Mouse (Mus musculus): ENCODE measurements at regions not wholly inside any gene's neighbourhood (a gene's known extent, or its start where the extent isn't known, plus 50 kb on each side); places are given as distances from the start of the nearest gene placed in this dataset.

DNA sequence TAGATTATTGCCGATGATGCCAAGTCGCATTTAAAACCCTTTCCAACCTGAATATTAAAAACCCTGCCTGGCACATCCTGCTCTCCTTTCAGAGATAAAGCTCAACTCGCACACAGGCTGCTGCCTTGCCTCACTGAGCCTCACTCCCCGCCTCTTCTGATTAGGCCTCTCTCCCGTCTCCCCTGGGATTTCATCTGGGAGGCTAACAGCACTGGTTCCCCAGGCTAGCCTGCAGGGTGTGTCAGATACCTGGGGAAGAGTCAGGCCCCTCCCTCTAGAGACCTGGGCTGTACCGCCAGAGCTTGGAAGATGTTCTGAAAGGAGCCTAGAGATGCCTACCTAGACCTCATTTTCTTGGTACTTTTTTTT is 462.7 kb upstream of the Kif2a start:
- Histone ChIP-seq H3K27me3 (ENCODE audit: control insufficient read depth) (no peaks in the 10 kb centered on the region), H3K36me3 (ENCODE audit: control insufficient read depth) (no peaks in the 10 kb centered on the region), H3K4me1 (ENCODE audit: control insufficient read depth) (no peaks in the 10 kb centered on the region), H3K9me3 (ENCODE audit: control insufficient read depth, low read length) (no peaks in the 10 kb centered on the region), H3K4me3 (replicated peaks) (no peak overlapping the region)
- TF ChIP-seq TAL1 (IDR thresholded peaks at IDR 0.05; ENCODE audit: low read length) (no peak), GATA1 (IDR thresholded peaks at IDR 0.05; ENCODE audit: low read length) (no peak)

- Histone ChIP-seq H3K27me3 (ENCODE audit: control insufficient read depth) (no peaks in the 10 kb centered on the region), H3K36me3 (ENCODE audit: control insufficient read depth) (no peaks in the 10 kb centered on the region), H3K4me1 (ENCODE audit: control insufficient read depth) (no peaks in the 10 kb centered on the region), H3K9me3 (ENCODE audit: control insufficient read depth, low read length) (no peaks in the 10 kb centered on the region), H3K4me3 (replicated peaks) (no peak overlapping the region)
- no peak for TF ChIP-seq GATA1 (IDR thresholded peaks at IDR 0.05; ENCODE audit: low read length)
- TF ChIP-seq TAL1 (IDR thresholded peaks at IDR 0.05; ENCODE audit: low read length): no peak
Measured at GRCm38 (mm10) chr13:107483967-107484629, 462.2 kb upstream of the Kif2a start.

DNA sequence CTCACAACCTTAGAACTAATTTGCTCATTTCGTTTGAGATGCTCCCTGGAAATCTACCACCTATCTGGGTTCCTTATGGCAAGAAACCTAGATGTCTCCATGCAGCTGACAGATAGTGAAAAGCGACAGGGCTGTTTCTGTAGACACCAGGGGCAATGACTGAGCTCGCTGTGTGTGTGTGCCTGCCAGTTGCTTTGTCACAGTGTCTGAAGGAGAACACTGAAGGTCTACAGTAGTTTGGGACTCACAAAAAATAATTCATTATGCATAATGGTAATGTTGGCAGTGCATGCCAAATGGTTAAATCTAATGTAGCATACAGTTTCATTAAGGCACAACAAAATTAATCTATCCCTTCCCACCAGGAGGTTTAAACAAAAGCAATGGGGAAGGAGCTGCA is 453.2 kb upstream of the Kif2a start:
- H3K4me1 ChIP-seq (ENCODE audit: control insufficient read depth): no peaks in the 10 kb centered on the region
- no peak overlapping the region for H3K4me3 ChIP-seq (replicated peaks)
- H3K36me3 ChIP-seq (ENCODE audit: control insufficient read depth): no peaks in the 10 kb centered on the region
- H3K27me3 ChIP-seq (ENCODE audit: control insufficient read depth): no peaks in the 10 kb centered on the region
- no peaks in the 10 kb centered on the region for H3K9me3 ChIP-seq (ENCODE audit: control insufficient read depth, low read length)
- TF ChIP-seq TAL1 (IDR thresholded peaks at IDR 0.05; ENCODE audit: low read length) (no peak), GATA1 (IDR thresholded peaks at IDR 0.05; ENCODE audit: low read length) (no peak)

DNA sequence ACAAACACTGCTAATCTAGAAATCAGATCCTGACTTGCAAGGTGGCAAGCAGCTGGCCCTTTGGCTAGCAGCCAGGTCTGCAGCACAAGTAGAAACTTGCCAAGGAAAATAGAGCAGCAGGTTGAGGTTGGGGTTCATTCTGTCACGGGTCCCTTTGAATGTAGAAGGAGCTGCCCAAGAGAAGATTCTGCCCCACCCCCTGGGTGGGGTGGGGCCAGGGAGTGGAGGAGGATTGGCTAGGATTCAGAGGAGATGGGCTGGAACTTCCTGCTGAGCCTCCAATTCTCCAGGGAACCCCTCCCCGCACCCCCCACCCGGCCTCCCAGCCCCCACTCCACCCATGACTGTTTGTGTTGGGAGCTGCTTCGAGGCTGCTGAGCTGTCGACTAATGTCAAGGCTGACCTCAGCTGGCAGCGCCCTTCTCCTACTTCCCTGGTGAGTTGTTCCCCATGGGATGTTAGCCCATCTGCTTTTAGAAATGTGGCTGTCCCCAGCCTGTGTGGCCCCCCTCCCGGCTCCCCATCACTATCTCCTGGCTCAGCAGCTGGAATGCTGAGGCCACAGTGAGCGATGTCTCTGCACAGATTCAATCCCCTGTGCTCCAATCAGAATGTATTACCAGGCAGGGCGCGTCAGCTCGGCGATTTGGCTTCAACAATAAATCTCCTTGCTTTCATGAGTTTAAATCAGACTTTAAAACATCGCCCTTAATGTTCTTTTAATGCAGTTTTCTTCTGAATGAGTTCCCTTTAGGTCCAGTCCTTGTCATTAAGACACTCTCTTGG is 447.8 kb upstream of the Kif2a start:
- Histone ChIP-seq H3K4me3 (replicated peaks) (no peak overlapping the region), H3K4me1 (ENCODE audit: control insufficient read depth) (no peaks in the 10 kb centered on the region), H3K9me3 (ENCODE audit: control insufficient read depth, low read length) (no peaks in the 10 kb centered on the region), H3K36me3 (ENCODE audit: control insufficient read depth) (no peaks in the 10 kb centered on the region), H3K27me3 (ENCODE audit: control insufficient read depth) (no peaks in the 10 kb centered on the region)
- TF ChIP-seq TAL1 (IDR thresholded peaks at IDR 0.05; ENCODE audit: low read length): no peak
- no peak for TF ChIP-seq GATA1 (IDR thresholded peaks at IDR 0.05; ENCODE audit: low read length)

DNA sequence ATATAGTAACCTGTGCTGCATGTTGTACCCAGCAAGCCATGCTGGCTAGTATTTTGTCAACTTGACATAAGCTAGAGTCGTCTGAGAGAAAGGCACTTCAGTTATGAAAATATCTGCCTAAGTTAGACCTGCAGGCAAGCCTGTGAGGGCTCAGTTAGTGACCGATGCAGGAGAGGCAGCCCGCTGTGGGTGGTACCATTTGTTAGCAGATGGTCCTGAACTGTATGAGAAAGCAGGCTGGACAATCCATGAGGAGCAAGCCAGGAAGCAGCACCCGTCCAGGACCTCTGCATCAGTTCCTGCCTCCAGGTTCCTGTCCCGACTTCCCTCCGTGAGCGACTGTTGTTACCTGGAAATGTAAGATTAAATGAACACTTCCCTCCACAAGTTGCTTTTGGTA is 440.9 kb upstream of the Kif2a start:
- Histone ChIP-seq H3K9me3 (ENCODE audit: control insufficient read depth, low read length) (no peaks in the 10 kb centered on the region), H3K4me1 (ENCODE audit: control insufficient read depth) (no peaks in the 10 kb centered on the region), H3K27me3 (ENCODE audit: control insufficient read depth) (no peaks in the 10 kb centered on the region), H3K36me3 (ENCODE audit: control insufficient read depth) (no peaks in the 10 kb centered on the region), H3K4me3 (replicated peaks) (no peak overlapping the region)
- TF ChIP-seq GATA1 (IDR thresholded peaks at IDR 0.05; ENCODE audit: low read length) (no peak), TAL1 (IDR thresholded peaks at IDR 0.05; ENCODE audit: low read length) (no peak)

DNA sequence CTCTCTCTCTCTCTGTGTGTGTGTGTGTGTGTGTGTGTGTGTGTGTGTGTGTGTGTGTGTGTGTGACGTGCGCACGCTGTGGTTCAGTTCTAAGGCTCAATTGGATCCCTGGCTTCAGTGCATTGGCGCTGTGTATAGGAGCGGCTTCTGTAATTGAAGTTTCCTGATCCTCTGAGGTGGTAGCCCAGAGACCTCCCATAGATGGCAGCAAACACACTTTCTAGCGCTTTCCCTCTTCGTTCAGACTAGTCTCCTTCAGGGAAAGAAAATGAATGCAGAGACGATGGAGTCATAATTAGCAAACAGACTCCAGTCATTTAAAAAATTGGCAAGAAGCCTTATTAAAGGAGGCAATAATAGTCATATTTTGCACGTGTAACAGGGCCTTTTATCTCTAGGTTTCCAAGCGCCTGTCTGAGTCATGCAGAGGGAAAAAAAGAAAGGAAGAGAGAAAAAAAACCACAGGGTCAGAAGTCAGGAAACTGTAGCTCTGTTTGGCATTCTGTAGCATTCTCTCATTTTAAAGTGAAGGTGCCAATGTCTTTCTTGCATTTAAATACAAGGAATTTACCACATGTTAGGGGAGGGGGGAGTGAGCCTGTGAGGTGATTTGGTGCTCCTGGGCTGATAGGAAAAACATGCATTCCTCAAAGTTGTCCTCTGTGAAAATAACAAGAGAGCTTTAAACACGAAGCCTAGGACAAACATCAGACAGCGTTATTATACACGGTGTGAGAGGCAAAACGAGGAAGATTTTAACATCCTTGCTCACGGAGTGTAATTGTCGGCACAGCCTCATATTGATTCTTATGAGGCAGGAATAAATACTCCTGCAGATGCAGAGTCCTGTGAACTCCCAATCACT is 439.4 kb upstream of the Kif2a start:
- Histone ChIP-seq H3K4me3 (replicated peaks) (no peak overlapping the region), H3K4me1 (ENCODE audit: control insufficient read depth) (no peaks in the 10 kb centered on the region), H3K27me3 (ENCODE audit: control insufficient read depth) (no peaks in the 10 kb centered on the region), H3K36me3 (ENCODE audit: control insufficient read depth) (no peaks in the 10 kb centered on the region), H3K9me3 (ENCODE audit: control insufficient read depth, low read length) (no peaks in the 10 kb centered on the region)
- TF ChIP-seq GATA1 (IDR thresholded peaks at IDR 0.05; ENCODE audit: low read length): no peak
- TF ChIP-seq TAL1 (IDR thresholded peaks at IDR 0.05; ENCODE audit: low read length): no peak

DNA sequence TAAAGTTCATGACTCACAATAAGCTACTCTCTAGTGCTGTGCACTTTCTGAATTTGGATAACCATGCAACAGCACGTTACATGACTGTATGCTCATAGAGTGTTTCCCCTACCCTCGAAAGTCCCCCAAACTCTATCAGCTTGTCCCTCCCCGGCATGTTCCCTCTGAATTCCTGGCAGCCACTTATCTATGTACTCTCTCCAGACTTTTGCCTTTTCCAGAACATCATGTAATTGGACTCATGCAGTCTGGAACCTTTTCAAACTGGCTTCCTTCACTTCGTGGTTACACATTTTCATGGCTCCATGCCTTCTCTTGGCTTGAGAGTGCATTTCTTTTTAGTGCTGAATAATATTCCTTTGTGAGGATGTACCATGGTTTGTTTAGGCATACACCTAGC is 436.8 kb upstream of the Kif2a start:
- Histone ChIP-seq H3K36me3 (ENCODE audit: control insufficient read depth) (no peaks in the 10 kb centered on the region), H3K9me3 (ENCODE audit: control insufficient read depth, low read length) (no peaks in the 10 kb centered on the region), H3K27me3 (ENCODE audit: control insufficient read depth) (no peaks in the 10 kb centered on the region), H3K4me1 (ENCODE audit: control insufficient read depth) (no peaks in the 10 kb centered on the region), H3K4me3 (replicated peaks) (no peak overlapping the region)
- no peak for TF ChIP-seq TAL1 (IDR thresholded peaks at IDR 0.05; ENCODE audit: low read length)
- no peak for TF ChIP-seq GATA1 (IDR thresholded peaks at IDR 0.05; ENCODE audit: low read length)

DNA sequence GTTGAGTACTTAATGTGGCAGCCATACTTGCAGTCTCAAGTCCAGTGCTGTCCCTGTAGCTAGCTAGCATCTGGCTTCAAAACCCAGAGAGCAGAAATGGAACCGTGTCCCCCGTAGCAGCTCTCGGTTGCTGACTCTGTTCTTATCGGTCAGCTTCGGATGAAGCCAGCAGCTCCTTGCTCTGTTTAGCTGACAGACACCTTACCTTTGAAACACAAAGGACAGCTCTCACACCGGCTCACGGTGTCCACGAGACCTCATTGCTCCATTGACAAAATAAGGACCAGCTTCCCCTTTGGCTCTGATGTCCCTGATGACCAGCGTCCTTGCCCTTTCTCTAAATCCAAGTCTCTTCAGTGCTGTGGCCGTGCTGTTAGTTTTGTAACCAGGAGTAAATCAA is 435.3 kb upstream of the Kif2a start:
- Histone ChIP-seq H3K4me3 (replicated peaks) (no peak overlapping the region), H3K36me3 (ENCODE audit: control insufficient read depth) (no peaks in the 10 kb centered on the region), H3K27me3 (ENCODE audit: control insufficient read depth) (no peaks in the 10 kb centered on the region), H3K4me1 (ENCODE audit: control insufficient read depth) (no peaks in the 10 kb centered on the region), H3K9me3 (ENCODE audit: control insufficient read depth, low read length) (no peaks in the 10 kb centered on the region)
- no peak for TF ChIP-seq GATA1 (IDR thresholded peaks at IDR 0.05; ENCODE audit: low read length)
- TF ChIP-seq TAL1 (IDR thresholded peaks at IDR 0.05; ENCODE audit: low read length): no peak

DNA sequence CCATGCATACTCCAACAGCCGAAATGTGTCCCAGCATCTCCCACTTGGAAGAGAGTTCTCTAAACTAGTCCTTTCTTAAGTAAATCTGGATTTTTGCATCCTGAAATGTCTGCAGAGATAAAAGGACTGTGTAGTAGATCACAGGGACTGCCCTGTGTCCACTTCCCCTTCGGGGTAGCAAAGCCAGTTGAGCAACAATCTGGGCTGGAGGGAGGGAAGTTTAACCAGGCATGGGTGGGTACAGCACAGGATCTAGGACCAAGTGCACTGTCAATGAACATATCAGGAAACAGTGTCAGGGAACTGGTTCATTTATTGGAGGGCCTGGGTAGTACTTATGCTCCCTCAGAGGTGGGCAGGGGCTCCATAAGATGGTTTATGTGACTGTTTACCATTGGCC is 434.5 kb upstream of the Kif2a start:
- H3K27me3 ChIP-seq (ENCODE audit: control insufficient read depth): no peaks in the 10 kb centered on the region
- H3K4me1 ChIP-seq (ENCODE audit: control insufficient read depth): no peaks in the 10 kb centered on the region
- TF ChIP-seq GATA1 (IDR thresholded peaks at IDR 0.05; ENCODE audit: low read length) (no peak), TAL1 (IDR thresholded peaks at IDR 0.05; ENCODE audit: low read length) (no peak)
- H3K36me3 ChIP-seq (ENCODE audit: control insufficient read depth): no peaks in the 10 kb centered on the region
- H3K4me3 ChIP-seq (replicated peaks): no peak overlapping the region
- no peaks in the 10 kb centered on the region for H3K9me3 ChIP-seq (ENCODE audit: control insufficient read depth, low read length)
